Mouse (Mus musculus) G1E (cell line): Measurements from ENCODE around the gene Lama5. TPM values are rescaled to one million over a fixed set of nuclear protein-coding genes. Genes with fewer than 3 reads are reported as not detected.

Experiments used
- ATAC-seq: 2 replicates; pipeline ENCODE4 v1.8.0; 2016; ENCODE audit warnings: mild to moderate bottlenecking; ENCODE audit not compliant: insufficient number of reproducible peaks, poor library complexity, low FRiP score, severe bottlenecking; ENCODE audit errors: extremely low read depth
- DNase-seq: peaks from one replicate; pipeline ENCODE4 v3.0.0; 2012; ENCODE audit warnings: low spot score
- H3K27me3 ChIP-seq: 2 replicates; pipeline ENCODE4 v1.6.1; 2012; ENCODE audit warnings: mild to moderate bottlenecking, low read length, inconsistent platforms; ENCODE audit not compliant: insufficient read depth
- H3K36me3 ChIP-seq: replicated peaks from 2 replicates; pipeline ENCODE3; 2012; ENCODE audit warnings: mild to moderate bottlenecking, inconsistent platforms
- H3K4me1 ChIP-seq: 2 replicates; pipeline ENCODE4 v1.6.1; 2012; ENCODE audit warnings: low read depth, low read length, inconsistent platforms, mixed read lengths; ENCODE audit not compliant: insufficient read depth
- H3K4me3 ChIP-seq: 2 replicates; pipeline ENCODE4 v1.5.1; 2012; ENCODE audit warnings: low read depth, mild to moderate bottlenecking, inconsistent platforms, low read length, moderate library complexity, mixed read lengths
- H3K9me3 ChIP-seq: replicated peaks from 2 replicates; pipeline ENCODE4 v1.6.1; 2012; ENCODE audit warnings: inconsistent platforms
- CTCF ChIP-seq: IDR thresholded peaks from 2 replicates; pipeline ENCODE4 v1.5.1; 2012; ENCODE audit warnings: low read depth, low read length, inconsistent platforms, mixed read lengths
- GATA1 ChIP-seq: IDR thresholded peaks from 2 replicates; pipeline ENCODE4 v1.6.1; 2012; ENCODE audit warnings: borderline replicate concordance, low read length, inconsistent platforms, mixed read lengths
- GATA2 ChIP-seq: IDR thresholded peaks from 2 replicates; pipeline ENCODE4 v1.6.1; 2012; ENCODE audit warnings: low read depth, low read length, inconsistent platforms, borderline replicate concordance
- POLR2AphosphoS5 ChIP-seq: IDR thresholded peaks from 2 replicates; pipeline ENCODE4 v1.6.1; 2012; ENCODE audit warnings: low read depth, low read length, inconsistent platforms; ENCODE audit not compliant: insufficient replicate concordance
- TAL1 ChIP-seq: conservative IDR thresholded peaks from 2 replicates; pipeline ENCODE4 v1.6.1; 2012; ENCODE audit warnings: low read depth, low read length, inconsistent platforms, mixed read lengths
- polyA plus RNA-seq: library from polyadenylated mRNA; stranded (reverse); fragments of >175 nt; gene quantifications from 2 replicates; pipeline ENCODE4 v1.2.3, GENCODE M21; 2012
- total RNA-seq, 2 experiments: library from RNA; stranded (forward) in 1 of 2; stranded (reverse) in 1 of 2; fragments of 200-1000 nt in 1 of 2; fragments of >200 nt in 1 of 2; fragmentation: Nextera tagmentation in 1 of 2; gene quantifications; 2 replicates each; pipeline ENCODE4 v1.2.3; 2014 to 2017

The Lama5 gene
- total and polyA plus RNA-seq, 3 experiments, result 25.4 to 99.6 (median 69.2) TPM

GRCm38 (mm10) chr2:180218241-180218640, 7.4 kb downstream of the Lama5 start:
- TF ChIP-seq CTCF (no peak), POLR2AphosphoS5 (no peak), GATA2 (no peak), TAL1 (no peak), GATA1 (no peak)
- Histone ChIP-seq H3K4me1 (peaks cover 90% of the 10 kb centered on the region), H3K4me3 (no peak overlapping the region), H3K9me3 (peaks cover 5% of the 10 kb centered on the region; the same call in 1 of the 2 replicates), H3K27me3 (no peaks in the 10 kb centered on the region), H3K36me3 (peaks cover 100% of the 10 kb centered on the region)
- DNase-seq, result no peak
- ATAC-seq, result no peak

GRCm38 (mm10) chr2:180217587-180217986, 8.1 kb downstream of the Lama5 start:
- Histone ChIP-seq H3K9me3 (peaks cover 8% of the 10 kb centered on the region; the same call in 1 of the 2 replicates), H3K4me1 (peaks cover 84% of the 10 kb centered on the region), H3K27me3 (no peaks in the 10 kb centered on the region), H3K4me3 (no peak overlapping the region), H3K36me3 (peaks cover 100% of the 10 kb centered on the region)
- no peak for ATAC-seq
- DNase-seq, result no peak
- TF ChIP-seq GATA2 (no peak), GATA1 (no peak), TAL1 (no peak), POLR2AphosphoS5 (no peak), CTCF (no peak)

DNA sequence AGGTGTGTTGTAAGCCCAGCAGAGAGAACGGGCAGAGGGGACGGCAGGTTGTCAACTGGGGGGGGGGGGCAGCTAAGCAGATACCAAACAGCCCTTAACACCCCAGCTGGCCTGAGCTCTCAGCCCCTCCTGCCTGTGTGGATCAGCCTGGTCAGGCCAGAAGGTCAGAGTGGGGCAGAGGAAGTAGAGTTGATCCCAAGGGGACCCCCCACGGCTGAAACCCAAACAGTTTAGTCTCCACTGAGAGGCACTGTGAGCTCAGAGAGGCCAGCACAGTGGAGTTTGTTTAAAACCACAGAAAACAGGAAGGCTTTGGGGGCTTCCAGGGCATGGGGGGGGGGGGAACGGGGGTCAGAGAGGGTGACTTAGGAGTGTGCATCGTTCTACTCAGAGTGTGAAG, 8.7 kb downstream of the Lama5 start:
- ATAC-seq (no peak), DNase-seq (no peak)
- Histone ChIP-seq H3K4me3 (no peak overlapping the region), H3K36me3 (peaks cover 99% of the 10 kb centered on the region), H3K27me3 (no peaks in the 10 kb centered on the region), H3K9me3 (peaks cover 10% of the 10 kb centered on the region; the same call in 1 of the 2 replicates), H3K4me1 (peaks cover 77% of the 10 kb centered on the region)
- TF ChIP-seq CTCF (no peak), TAL1 (no peak), POLR2AphosphoS5 (no peak), GATA1 (no peak)

GRCm38 (mm10) chr2:180215951-180216350, 9.7 kb downstream of the Lama5 start:
- Histone ChIP-seq H3K27me3 (no peaks in the 10 kb centered on the region), H3K4me1 (peaks cover 67% of the 10 kb centered on the region), H3K9me3 (peaks cover 14% of the 10 kb centered on the region), H3K36me3 (peaks cover 99% of the 10 kb centered on the region), H3K4me3 (peak overlapping the region; percentile 40; the same call in 1 of the 2 replicates)
- no peak for TF ChIP-seq POLR2AphosphoS5
- no peak for TF ChIP-seq GATA2
- no peak for TF ChIP-seq TAL1
- TF ChIP-seq CTCF, result no peak
- TF ChIP-seq GATA1, result no peak
- ATAC-seq, result peak; percentile 72
- DNase-seq, result peak; percentile 70

DNA sequence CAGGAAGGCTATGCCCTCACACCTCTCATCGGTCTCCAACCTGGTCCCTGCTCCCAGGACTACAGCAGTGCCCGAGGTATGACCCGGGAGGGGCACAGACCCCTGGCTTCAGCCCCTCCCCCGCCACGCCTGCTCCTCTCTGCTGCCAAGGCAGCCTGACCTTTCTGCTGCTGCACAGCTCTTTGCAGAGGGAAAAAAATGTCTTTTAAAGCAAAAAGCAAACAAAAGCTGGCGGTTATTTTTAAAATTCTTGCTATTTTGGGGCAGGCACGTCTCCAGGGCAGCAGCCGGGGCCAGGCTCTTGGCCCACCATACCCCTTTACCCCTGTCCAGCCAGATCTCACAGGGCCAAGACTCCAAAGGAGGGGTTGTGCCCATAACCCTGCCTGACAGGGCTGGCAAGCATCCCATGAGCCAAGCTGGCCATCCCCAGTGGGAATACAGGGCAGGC, 10.6 kb downstream of the Lama5 start:
- no peak for DNase-seq
- Histone ChIP-seq H3K4me3 (no peak overlapping the region; the same call in 1 of the 2 replicates), H3K9me3 (peaks cover 14% of the 10 kb centered on the region), H3K36me3 (peaks cover 97% of the 10 kb centered on the region), H3K4me1 (peaks cover 62% of the 10 kb centered on the region), H3K27me3 (no peaks in the 10 kb centered on the region)
- ATAC-seq, result no peak
- TF ChIP-seq CTCF, result no peak

GRCm38 (mm10) chr2:180214352-180214978, 11.2 kb downstream of the Lama5 start:
- Histone ChIP-seq H3K4me1 (peaks cover 56% of the 10 kb centered on the region), H3K27me3 (no peaks in the 10 kb centered on the region), H3K4me3 (no peak overlapping the region; the same call in 1 of the 2 replicates), H3K9me3 (peaks cover 14% of the 10 kb centered on the region), H3K36me3 (peaks cover 97% of the 10 kb centered on the region)
- DNase-seq, result no peak
- no peak for ATAC-seq
- TF ChIP-seq TAL1 (no peak), GATA2 (no peak), CTCF (no peak), POLR2AphosphoS5 (no peak), GATA1 (no peak)
